28 mouse cellular contexts compared by ENCODE assay signal in the genomic region with DNA sequence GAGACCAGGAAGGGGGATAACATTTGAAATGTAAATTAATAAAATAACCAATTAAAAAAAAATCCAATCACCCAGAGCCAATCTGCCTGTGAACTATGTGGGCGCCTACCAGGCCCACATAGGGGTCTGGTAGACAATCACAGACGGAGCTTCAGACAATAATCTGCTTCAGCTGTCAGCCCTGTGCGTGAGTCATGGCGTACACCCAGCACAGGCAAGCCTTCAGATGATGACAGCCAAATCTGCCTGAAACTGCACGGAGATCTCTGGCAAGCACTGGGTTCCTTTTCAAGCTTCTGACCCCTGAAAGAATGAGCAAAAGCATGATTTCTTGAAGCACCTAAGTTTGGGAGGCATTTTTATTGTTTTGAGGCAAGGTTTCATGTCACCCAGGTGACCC. TPM values are rescaled to one million over a fixed set of nuclear protein-coding genes. Genes with fewer than 3 reads are reported as not detected.
DNase-seq lines count a peak whose midpoint lies in the region; ATAC-seq and TF ChIP-seq lines count a peak whose summit lies in the region.
"Had no signal": no experiment of that assay in that cellular context is flagged by ENCODE, and none has a peak within 500 bp of the region (broad histone marks: within the 10 kb centered on the region; RNA-seq: fewer than 3 reads in every experiment).

No protein-coding gene starts in this region.

- DNase-seq in heart, adult 11 months, result peak; percentile 80
- no peak for DNase-seq in heart, adult 18-20 months
- DNase-seq in layer of hippocampus, adult 9-11 months, result peak; percentile 47
- DNase-seq in layer of hippocampus, postnatal 25 days (ENCODE audit: extremely low spot score in 1 of 2, low spot score in 1 of 2), result no peak
- peak; percentile 62 for DNase-seq in brain, adult 2 months (ENCODE audit: low read depth, low spot score)
- DNase-seq: adrenal gland, postnatal 10 days; adrenal gland, postnatal 36 days; cerebellum, adult 11 months; cerebellum, adult 2 months; cerebellum, adult 9-11 months; cerebellum, postnatal 25 days; gastrocnemius, adult 2 months; gastrocnemius, postnatal 14 days; heart, adult 2 months; heart, postnatal 14 days; heart, postnatal 4 days had no signal

- H3K4me2 ChIP-seq in intestine, postnatal 0 days (replicated peaks; ENCODE audit: low read depth), result no peak overlapping the region
- H3K4me2 ChIP-seq in hindbrain, embryonic 12.5 days (replicated peaks), result no peak overlapping the region
- H3K4me2 ChIP-seq: embryonic facial prominence, embryonic 12.5 days; embryonic facial prominence, embryonic 15.5 days; heart, embryonic 13.5 days; hindbrain, embryonic 15.5 days; intestine, embryonic 15.5 days had no signal

- H3K9me3 ChIP-seq in intestine, postnatal 0 days (ENCODE audit: control insufficient read depth), result no peaks in the 10 kb centered on the region
- no peaks in the 10 kb centered on the region for H3K9me3 ChIP-seq in hindbrain, embryonic 12.5 days (replicated peaks)
- H3K9me3 ChIP-seq: embryonic facial prominence, embryonic 12.5 days; embryonic facial prominence, embryonic 15.5 days; heart, embryonic 10.5 days; heart, embryonic 13.5 days; hindbrain, embryonic 15.5 days; intestine, embryonic 15.5 days had no signal

- no peak overlapping the region for H3K27ac ChIP-seq in intestine, postnatal 0 days (ENCODE audit: low read depth, low read length)
- H3K27ac ChIP-seq in hindbrain, embryonic 12.5 days, result no peak overlapping the region
- H3K27ac ChIP-seq: embryonic facial prominence, embryonic 12.5 days; embryonic facial prominence, embryonic 15.5 days; gastrocnemius, adult 2 months; heart, adult 2 months; heart, embryonic 10.5 days; heart, embryonic 13.5 days; hindbrain, embryonic 15.5 days; intestine, embryonic 15.5 days had no signal

- no peak overlapping the region for H3K4me3 ChIP-seq in intestine, postnatal 0 days (ENCODE audit: low read depth, low read length)
- no peak overlapping the region for H3K4me3 ChIP-seq in hindbrain, embryonic 12.5 days
- H3K4me3 ChIP-seq: embryonic facial prominence, embryonic 12.5 days; embryonic facial prominence, embryonic 15.5 days; gastrocnemius, adult 2 months; heart, adult 2 months; heart, embryonic 10.5 days; heart, embryonic 13.5 days; hindbrain, embryonic 15.5 days; intestine, embryonic 15.5 days had no signal

- no peak for ATAC-seq in intestine, postnatal 0 days
- ATAC-seq in hindbrain, embryonic 12.5 days (ENCODE audit: low FRiP score), result no peak
- ATAC-seq: forebrain, embryonic 14.5 days; intestine, embryonic 15.5 days; Patski had no signal

- no peaks in the 10 kb centered on the region for H3K36me3 ChIP-seq in intestine, postnatal 0 days (ENCODE audit: control insufficient read depth, insufficient read depth)
- H3K36me3 ChIP-seq in hindbrain, embryonic 12.5 days, result no peaks in the 10 kb centered on the region
- H3K36me3 ChIP-seq: embryonic facial prominence, embryonic 12.5 days; embryonic facial prominence, embryonic 15.5 days; heart, embryonic 10.5 days; heart, embryonic 13.5 days; hindbrain, embryonic 15.5 days; intestine, embryonic 15.5 days had no signal

- WGBS in intestine, postnatal 0 days, result 71% methylated on average over 5 of the region's 5 CpGs
- 86% methylated on average over 5 of the region's 5 CpGs for WGBS in hindbrain, embryonic 12.5 days

- no peak overlapping the region for H3K9ac ChIP-seq in intestine, postnatal 0 days (ENCODE audit: low read depth, low read length)
- no peak overlapping the region for H3K9ac ChIP-seq in hindbrain, embryonic 12.5 days
- H3K9ac ChIP-seq: embryonic facial prominence, embryonic 12.5 days; embryonic facial prominence, embryonic 15.5 days; heart, embryonic 13.5 days; hindbrain, embryonic 15.5 days; intestine, embryonic 15.5 days had no signal

- 0 out of 2 replicates have a peak, but pooled peaks cover 3% of the 10 kb centered on the region for H3K27me3 ChIP-seq in intestine, postnatal 0 days (replicated peaks; ENCODE audit: control insufficient read depth, insufficient read depth, low read length)
- no peaks in the 10 kb centered on the region for H3K27me3 ChIP-seq in hindbrain, embryonic 12.5 days
- H3K27me3 ChIP-seq: embryonic facial prominence, embryonic 12.5 days; hindbrain, embryonic 15.5 days; intestine, embryonic 15.5 days had no signal

- no peak for TF ChIP-seq CTCF in intestine, postnatal 0 days (IDR thresholded peaks at IDR 0.05; ENCODE audit: low read depth)

- no peaks in the 10 kb centered on the region for H3K4me1 ChIP-seq in intestine, postnatal 0 days (replicated peaks; ENCODE audit: control insufficient read depth, insufficient read depth, low read length)
- no peaks in the 10 kb centered on the region for H3K4me1 ChIP-seq in hindbrain, embryonic 12.5 days
- H3K4me1 ChIP-seq: embryonic facial prominence, embryonic 12.5 days; embryonic facial prominence, embryonic 15.5 days; heart, embryonic 10.5 days; hindbrain, embryonic 15.5 days; intestine, embryonic 15.5 days had no signal

RNA-seq across cellular contexts. Expression of gene Rhcg, which starts 8.7 kb away (rescaled TPM):
- not detected for total RNA-seq in heart, adult 18-20 months (2021)
- total RNA-seq in layer of hippocampus, postnatal 25 days (2021), result 1 to 10 TPM; 2.1 to 2.4 TPM
- not detected in 2 replicates for polyA plus RNA-seq in intestine, postnatal 0 days (2015; fragmentation: Nextera tagmentation; extraction: Ambion mirVana)
- polyA plus RNA-seq in hindbrain, embryonic 12.5 days (2016; fragmentation: Nextera tagmentation; extraction: Ambion mirVana), result 1.4 and 2.3 TPM in 2 replicates
- total RNA-seq: common myeloid progenitor, adult 5-6 weeks; gastrocnemius, adult 2 months; gastrocnemius, postnatal 14 days; gastrocnemius, postnatal 4 days; heart, adult 2 months; heart, postnatal 14 days; heart, postnatal 4 days had no signal
- polyA plus RNA-seq: heart, adult 2 months; heart, embryonic 10.5 days; heart, embryonic 13.5 days; intestine, embryonic 15.5 days had no signal

RNA-seq across cellular contexts. Expression of gene Ticrr, which starts 33.8 kb away (rescaled TPM):
- under 1 TPM; 0.10 TPM for total RNA-seq in heart, adult 18-20 months (2021)
- total RNA-seq in layer of hippocampus, postnatal 25 days (2021), result under 1 TPM; 0.14 to 0.27 TPM
- polyA plus RNA-seq in intestine, postnatal 0 days (2015; fragmentation: Nextera tagmentation; extraction: Ambion mirVana), result 1.5 and 1.7 TPM in 2 replicates
- polyA plus RNA-seq in hindbrain, embryonic 12.5 days (2016; fragmentation: Nextera tagmentation; extraction: Ambion mirVana), result 8.9 and 9.2 TPM in 2 replicates
- total RNA-seq: gastrocnemius, adult 2 months had no signal
- polyA plus RNA-seq: heart, adult 2 months had no signal

Comparison
In these comparisons a context has a peak if more than half of its experiments do, and no peak if none do; other contexts are left out.
1. DNase-seq: peak in heart, adult 11 months (single experiment), layer of hippocampus, adult 9-11 months (single experiment) and brain, adult 2 months (single experiment); none in heart, adult 18-20 months (0 of 2) and layer of hippocampus, postnatal 25 days (0 of 2).